Mouse (Mus musculus): ENCODE measurements around the gene Scimp.

DNA sequence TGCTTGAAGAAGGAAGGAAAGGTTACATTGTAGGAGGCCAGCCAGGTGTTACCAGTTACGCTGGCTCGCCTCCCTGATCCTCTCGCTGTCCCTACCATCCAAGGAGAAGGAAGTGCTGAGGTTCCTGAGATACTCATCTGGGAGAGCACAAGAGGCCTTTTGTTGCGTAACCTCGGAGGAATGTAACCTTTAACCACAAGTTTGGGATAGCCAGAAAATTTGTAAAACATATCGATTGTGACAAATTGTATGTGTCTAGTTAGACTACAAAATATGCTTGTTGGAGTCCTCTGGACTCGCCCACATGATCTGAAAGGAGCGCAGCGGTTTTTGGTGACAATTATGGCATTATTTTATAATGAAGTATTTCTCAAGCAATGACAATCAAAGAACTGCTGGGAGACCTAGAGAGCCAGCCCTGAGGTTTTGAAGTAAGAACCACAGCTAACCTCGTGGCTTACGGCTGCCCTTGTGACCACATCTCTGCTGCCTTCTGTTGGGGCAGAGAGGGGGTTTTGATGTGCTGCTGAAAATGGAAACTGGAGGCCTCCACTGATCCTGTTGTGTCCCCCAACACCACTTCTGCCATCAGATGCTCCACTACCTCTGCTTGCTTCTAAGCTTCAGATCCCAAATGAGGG, 16.7 kb upstream of the Scimp start:
- TF ChIP-seq CTCF (IDR thresholded peaks at IDR 0.05; ENCODE audit: low read depth, low read length), result no peak
- TF ChIP-seq POLR2A (IDR thresholded peaks at IDR 0.05; ENCODE audit: borderline replicate concordance, low read depth, low read length), result no peak
